Mouse (Mus musculus): ENCODE results near the gene Egfl8. TPM values are rescaled to one million over a fixed set of nuclear protein-coding genes. Genes with fewer than 3 reads are reported as not detected.

The Egfl8 gene
- polyA plus RNA-seq, 1 experiment from 2014 or later: 2.8 TPM

GRCm38 (mm10) chr17:34656666-34657065, 40.9 kb upstream of the Egfl8 start:
- peaks cover 21% of the 10 kb centered on the region for H3K36me3 ChIP-seq
- H3K27ac ChIP-seq: no peak overlapping the region
- 46% methylated on average over 8 of the region's 8 CpGs for WGBS
- H3K4me3 ChIP-seq: no peak overlapping the region
- no peaks in the 10 kb centered on the region for H3K9me3 ChIP-seq
- H3K4me1 ChIP-seq: peaks cover 38% of the 10 kb centered on the region
- no peak for ATAC-seq (ENCODE audit: borderline replicate concordance, extremely low read depth, low FRiP score, low TSS enrichment)
- no peak overlapping the region for H3K4me2 ChIP-seq
- H3K27me3 ChIP-seq: peaks cover 31% of the 10 kb centered on the region
- H3K9ac ChIP-seq: no peak overlapping the region

GRCm38 (mm10) chr17:34655581-34655991, 39.8 kb upstream of the Egfl8 start:
- peaks cover 27% of the 10 kb centered on the region for H3K4me1 ChIP-seq
- WGBS: 22% methylated on average over 4 of the region's 4 CpGs
- no peak overlapping the region for H3K4me2 ChIP-seq
- H3K27ac ChIP-seq: peak overlapping the region; percentile 49
- no peaks in the 10 kb centered on the region for H3K9me3 ChIP-seq
- ATAC-seq (ENCODE audit: borderline replicate concordance, extremely low read depth, low FRiP score, low TSS enrichment): peak; percentile 87
- H3K27me3 ChIP-seq: peaks cover 22% of the 10 kb centered on the region
- H3K9ac ChIP-seq: no peak overlapping the region
- no peak overlapping the region for H3K4me3 ChIP-seq
- peaks cover 30% of the 10 kb centered on the region for H3K36me3 ChIP-seq

GRCm38 (mm10) chr17:34655160-34655559, 39.4 kb upstream of the Egfl8 start:
- Histone ChIP-seq H3K4me3 (no peak overlapping the region), H3K36me3 (peaks cover 33% of the 10 kb centered on the region), H3K27me3 (peaks cover 18% of the 10 kb centered on the region), H3K27ac (peak overlapping the region; percentile 49), H3K9me3 (no peaks in the 10 kb centered on the region), H3K4me2 (no peak overlapping the region), H3K4me1 (peaks cover 27% of the 10 kb centered on the region), H3K9ac (no peak overlapping the region)
- ATAC-seq (ENCODE audit: borderline replicate concordance, extremely low read depth, low FRiP score, low TSS enrichment): peak; percentile 17; the same call in 1 of the 2 replicates
- 34% methylated on average over 7 of the region's 7 CpGs for WGBS

- peaks cover 41% of the 10 kb centered on the region for H3K36me3 ChIP-seq
- 91% methylated on average over 13 of the region's 13 CpGs for WGBS
Observed at GRCm38 (mm10) chr17:34654392-34654791, 38.6 kb upstream of the Egfl8 start.

GRCm38 (mm10) chr17:34653746-34654285, 38.0 kb upstream of the Egfl8 start:
- Histone ChIP-seq H3K36me3 (peaks cover 45% of the 10 kb centered on the region), H3K4me3 (no peak overlapping the region)
- 63% methylated on average over 9 of the region's 9 CpGs for WGBS

More at GRCm38 (mm10) chr17:34654392-34654791, 38.6 kb upstream of the Egfl8 start:
- Histone ChIP-seq H3K27ac (no peak overlapping the region; the same call in 1 of the 2 replicates), H3K27me3 (peaks cover 10% of the 10 kb centered on the region), H3K4me3 (no peak overlapping the region), H3K4me2 (no peak overlapping the region), H3K9me3 (no peaks in the 10 kb centered on the region), H3K9ac (no peak overlapping the region), H3K4me1 (peaks cover 27% of the 10 kb centered on the region)
- ATAC-seq (ENCODE audit: borderline replicate concordance, extremely low read depth, low FRiP score, low TSS enrichment): no peak

GRCm38 (mm10) chr17:34652985-34653384, 37.2 kb upstream of the Egfl8 start:
- no peak for ATAC-seq (ENCODE audit: borderline replicate concordance, extremely low read depth, low FRiP score, low TSS enrichment)
- Histone ChIP-seq H3K9ac (no peak overlapping the region), H3K36me3 (peaks cover 45% of the 10 kb centered on the region), H3K27me3 (no peaks in the 10 kb centered on the region; the same call in 1 of the 2 replicates), H3K4me2 (no peak overlapping the region), H3K4me3 (no peak overlapping the region), H3K9me3 (no peaks in the 10 kb centered on the region), H3K27ac (no peak overlapping the region), H3K4me1 (peaks cover 33% of the 10 kb centered on the region)
- 90% methylated on average over 8 of the region's 8 CpGs for WGBS

More at GRCm38 (mm10) chr17:34653746-34654285, 38.0 kb upstream of the Egfl8 start:
- Histone ChIP-seq H3K27me3 (peaks cover 4% of the 10 kb centered on the region; the same call in 1 of the 2 replicates), H3K9me3 (no peaks in the 10 kb centered on the region), H3K27ac (no peak overlapping the region), H3K4me2 (no peak overlapping the region), H3K4me1 (peaks cover 27% of the 10 kb centered on the region), H3K9ac (no peak overlapping the region)
- ATAC-seq (ENCODE audit: borderline replicate concordance, extremely low read depth, low FRiP score, low TSS enrichment): no peak

- Histone ChIP-seq H3K9me3 (no peaks in the 10 kb centered on the region), H3K4me3 (no peak overlapping the region), H3K36me3 (peaks cover 45% of the 10 kb centered on the region), H3K27ac (no peak overlapping the region), H3K9ac (no peak overlapping the region), H3K4me1 (peaks cover 37% of the 10 kb centered on the region), H3K4me2 (no peak overlapping the region), H3K27me3 (no peaks in the 10 kb centered on the region)
- WGBS: 87% methylated on average over 10 of the region's 10 CpGs
- ATAC-seq (ENCODE audit: borderline replicate concordance, extremely low read depth, low FRiP score, low TSS enrichment): no peak
Observed at GRCm38 (mm10) chr17:34652546-34652945, 36.8 kb upstream of the Egfl8 start.

- Histone ChIP-seq H3K4me2 (no peak overlapping the region), H3K27ac (no peak overlapping the region), H3K4me3 (no peak overlapping the region), H3K36me3 (peaks cover 45% of the 10 kb centered on the region), H3K27me3 (no peaks in the 10 kb centered on the region), H3K9ac (no peak overlapping the region), H3K4me1 (peaks cover 38% of the 10 kb centered on the region), H3K9me3 (no peaks in the 10 kb centered on the region)
- no peak for ATAC-seq (ENCODE audit: borderline replicate concordance, extremely low read depth, low FRiP score, low TSS enrichment)
- WGBS: 49% methylated on average over 19 of the region's 19 CpGs
Observed at GRCm38 (mm10) chr17:34651507-34652221, 35.9 kb upstream of the Egfl8 start.

- H3K27me3 ChIP-seq: no peaks in the 10 kb centered on the region
- peaks cover 39% of the 10 kb centered on the region for H3K4me1 ChIP-seq
- peaks cover 46% of the 10 kb centered on the region for H3K36me3 ChIP-seq
- WGBS: 86% methylated on average over 14 of the region's 14 CpGs
- no peak for ATAC-seq (ENCODE audit: borderline replicate concordance, extremely low read depth, low FRiP score, low TSS enrichment)
- no peak overlapping the region for H3K9ac ChIP-seq
- H3K9me3 ChIP-seq: no peaks in the 10 kb centered on the region
- H3K4me2 ChIP-seq: no peak overlapping the region
- no peak overlapping the region for H3K4me3 ChIP-seq
- H3K27ac ChIP-seq: no peak overlapping the region
Observed at GRCm38 (mm10) chr17:34650781-34651180, 35.0 kb upstream of the Egfl8 start.

- Histone ChIP-seq H3K9ac (no peak overlapping the region), H3K4me2 (no peak overlapping the region), H3K4me1 (peaks cover 31% of the 10 kb centered on the region), H3K36me3 (peaks cover 48% of the 10 kb centered on the region), H3K9me3 (no peaks in the 10 kb centered on the region), H3K4me3 (no peak overlapping the region), H3K27ac (no peak overlapping the region), H3K27me3 (no peaks in the 10 kb centered on the region)
- no peak for ATAC-seq (ENCODE audit: borderline replicate concordance, extremely low read depth, low FRiP score, low TSS enrichment)
- 89% methylated on average over 18 of the region's 18 CpGs for WGBS
Observed at GRCm38 (mm10) chr17:34649106-34649864, 33.5 kb upstream of the Egfl8 start.

- peak overlapping the region; percentile 84; the same call in 1 of the 2 replicates for H3K9ac ChIP-seq
- ATAC-seq (ENCODE audit: borderline replicate concordance, extremely low read depth, low FRiP score, low TSS enrichment): no peak
- H3K9me3 ChIP-seq: no peaks in the 10 kb centered on the region
- no peaks in the 10 kb centered on the region for H3K27me3 ChIP-seq
- 76% methylated on average over 16 of the region's 16 CpGs for WGBS
- peaks cover 28% of the 10 kb centered on the region for H3K4me1 ChIP-seq
- peak overlapping the region; percentile 97 for H3K4me3 ChIP-seq
- peaks cover 43% of the 10 kb centered on the region for H3K36me3 ChIP-seq
- peak overlapping the region; percentile 91 for H3K4me2 ChIP-seq
- H3K27ac ChIP-seq: no peak overlapping the region
Observed at GRCm38 (mm10) chr17:34648141-34648890, 32.5 kb upstream of the Egfl8 start.
